Mouse (Mus musculus): ENCODE results near the gene Spsb2. TPM values are rescaled to one million over a fixed set of nuclear protein-coding genes. Genes with fewer than 3 reads are reported as not detected.
"Not testable (repeated sequence)": the region's sequence is repeated elsewhere in the genome, so short reads cannot be mapped to it uniquely, and the experiment has no call there.

Gene Spsb2
- polyA plus RNA-seq, 1 experiment from 2014 or later, result 8.7 TPM

GRCm38 (mm10) chr6:124790121-124790520 lies 18.3 kb upstream of the Spsb2 start:
- H3K27ac ChIP-seq (ENCODE audit: low read depth, low read length), result peak overlapping the region; percentile 24; the same call in 1 of the 2 replicates
- no peak overlapping the region for H3K9ac ChIP-seq (ENCODE audit: low read depth, low read length)
- WGBS, result 37% methylated on average over 4 of the region's 4 CpGs
- H3K4me1 ChIP-seq (ENCODE audit: control insufficient read depth, insufficient read depth, low read length), result no peaks in the 10 kb centered on the region
- no peak overlapping the region for H3K4me3 ChIP-seq (ENCODE audit: low read length)
- no peak overlapping the region for H3K4me2 ChIP-seq (replicated peaks; ENCODE audit: low read depth, low read length)
- peak; percentile 68 for ATAC-seq (ENCODE audit: low FRiP score, low TSS enrichment)
- no peaks in the 10 kb centered on the region for H3K9me3 ChIP-seq (ENCODE audit: control insufficient read depth, low read length)
- H3K36me3 ChIP-seq (ENCODE audit: control insufficient read depth, insufficient read depth, low read length), result no peaks in the 10 kb centered on the region
- H3K27me3 ChIP-seq (ENCODE audit: control insufficient read depth, insufficient read depth, low read length), result no peaks in the 10 kb centered on the region

DNA sequence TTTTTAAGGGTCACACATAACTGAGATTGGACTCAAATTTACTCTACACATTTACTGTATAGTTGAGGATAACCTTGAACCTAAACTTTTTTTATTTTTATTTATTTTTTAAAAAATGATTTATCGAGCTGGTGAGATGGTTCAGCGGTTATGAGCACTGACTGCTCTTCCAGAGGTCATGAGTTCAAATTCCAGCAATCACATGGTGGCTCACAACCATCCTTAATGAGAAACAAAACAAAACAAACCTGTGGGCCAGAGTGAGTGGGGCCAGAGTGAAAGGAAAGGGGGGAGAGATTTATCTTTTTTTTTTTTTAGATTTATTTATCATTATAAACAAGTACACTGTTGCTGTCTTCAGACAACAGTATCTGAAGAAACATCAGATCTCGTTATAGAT lies 16.6 kb upstream of the Spsb2 start:
- Histone ChIP-seq H3K27me3 (ENCODE audit: control insufficient read depth, insufficient read depth, low read length) (no peaks in the 10 kb centered on the region), H3K4me3 (ENCODE audit: low read length) (no peak overlapping the region), H3K4me1 (ENCODE audit: control insufficient read depth, insufficient read depth, low read length) (no peaks in the 10 kb centered on the region), H3K9me3 (ENCODE audit: control insufficient read depth, low read length) (no peaks in the 10 kb centered on the region), H3K9ac (ENCODE audit: low read depth, low read length) (no peak overlapping the region), H3K4me2 (replicated peaks; ENCODE audit: low read depth, low read length) (no peak overlapping the region), H3K27ac (ENCODE audit: low read depth, low read length) (no peak overlapping the region), H3K36me3 (ENCODE audit: control insufficient read depth, insufficient read depth, low read length) (no peaks in the 10 kb centered on the region)
- ATAC-seq (ENCODE audit: low FRiP score, low TSS enrichment), result no peak
- 72% methylated on average over 3 of the region's 3 CpGs for WGBS

- no peak overlapping the region for H3K4me2 ChIP-seq (replicated peaks; ENCODE audit: low read depth, low read length)
- 78% methylated on average over 4 of the region's 4 CpGs for WGBS
- H3K27ac ChIP-seq (ENCODE audit: low read depth, low read length), result peak overlapping the region; percentile 45; the same call in 1 of the 2 replicates
- H3K9me3 ChIP-seq (ENCODE audit: control insufficient read depth, low read length), result no peaks in the 10 kb centered on the region
- no peaks in the 10 kb centered on the region for H3K4me1 ChIP-seq (ENCODE audit: control insufficient read depth, insufficient read depth, low read length)
- H3K4me3 ChIP-seq (ENCODE audit: low read length), result no peak overlapping the region
- peak; percentile 46; the same call in 1 of the 2 replicates for ATAC-seq (ENCODE audit: low FRiP score, low TSS enrichment)
- H3K9ac ChIP-seq (ENCODE audit: low read depth, low read length), result no peak overlapping the region
- H3K27me3 ChIP-seq (ENCODE audit: control insufficient read depth, insufficient read depth, low read length), result no peaks in the 10 kb centered on the region
- no peaks in the 10 kb centered on the region for H3K36me3 ChIP-seq (ENCODE audit: control insufficient read depth, insufficient read depth, low read length)
Observed at GRCm38 (mm10) chr6:124795781-124796180, 12.7 kb upstream of the Spsb2 start.

GRCm38 (mm10) chr6:124796200-124796599 lies 12.3 kb upstream of the Spsb2 start:
- Histone ChIP-seq H3K27ac (ENCODE audit: low read depth, low read length) (peak overlapping the region; percentile 45; the same call in 1 of the 2 replicates), H3K4me3 (ENCODE audit: low read length) (no peak overlapping the region), H3K36me3 (ENCODE audit: control insufficient read depth, insufficient read depth, low read length) (no peaks in the 10 kb centered on the region), H3K9ac (ENCODE audit: low read depth, low read length) (no peak overlapping the region), H3K4me1 (ENCODE audit: control insufficient read depth, insufficient read depth, low read length) (no peaks in the 10 kb centered on the region), H3K27me3 (ENCODE audit: control insufficient read depth, insufficient read depth, low read length) (no peaks in the 10 kb centered on the region), H3K4me2 (replicated peaks; ENCODE audit: low read depth, low read length) (no peak overlapping the region), H3K9me3 (ENCODE audit: control insufficient read depth, low read length) (no peaks in the 10 kb centered on the region)
- 75% methylated on average over 2 of the region's 2 CpGs for WGBS
- peak; percentile 35; the same call in 1 of the 2 replicates for ATAC-seq (ENCODE audit: low FRiP score, low TSS enrichment)

GRCm38 (mm10) chr6:124802400-124802799 lies 6.1 kb upstream of the Spsb2 start:
- H3K36me3 ChIP-seq (ENCODE audit: control insufficient read depth, insufficient read depth, low read length); ATAC-seq (ENCODE audit: low FRiP score, low TSS enrichment); H3K9me3 ChIP-seq (ENCODE audit: control insufficient read depth, low read length); H3K27me3 ChIP-seq (ENCODE audit: control insufficient read depth, insufficient read depth, low read length); H3K27ac ChIP-seq (ENCODE audit: low read depth, low read length); H3K9ac ChIP-seq (ENCODE audit: low read depth, low read length); H3K4me1 ChIP-seq (ENCODE audit: control insufficient read depth, insufficient read depth, low read length): not testable (repeated sequence)
- H3K4me2 ChIP-seq (replicated peaks; ENCODE audit: low read depth, low read length), result peak overlapping the region; percentile 21; the same call in 1 of the 2 replicates
- peak overlapping the region; percentile 10; the same call in 1 of the 2 replicates for H3K4me3 ChIP-seq (ENCODE audit: low read length)
- 12% methylated on average over 6 of the region's 9 CpGs for WGBS

DNA sequence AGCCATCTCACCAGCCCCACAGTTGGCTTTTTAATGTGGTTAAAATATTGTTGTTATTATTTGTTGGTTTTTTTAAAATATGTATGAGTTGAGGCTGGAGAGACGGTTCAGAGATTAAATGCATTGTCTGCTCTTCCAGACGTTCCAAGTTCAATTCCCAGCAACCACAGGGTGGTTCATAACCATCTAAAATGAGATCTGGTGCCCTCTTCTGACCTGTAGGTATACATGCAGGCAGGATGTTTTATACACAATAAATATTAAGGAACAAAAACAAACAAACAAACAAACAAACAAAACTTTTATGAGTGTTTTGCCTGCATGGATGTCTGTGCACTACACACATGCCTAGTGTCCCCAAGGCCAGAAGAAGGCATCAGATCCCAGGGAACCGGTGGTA lies 5.4 kb upstream of the Spsb2 start:
- no peak overlapping the region for H3K9ac ChIP-seq (ENCODE audit: low read depth, low read length)
- H3K27me3 ChIP-seq (ENCODE audit: control insufficient read depth, insufficient read depth, low read length), result no peaks in the 10 kb centered on the region
- 82% methylated on average over 3 of the region's 3 CpGs for WGBS
- H3K9me3 ChIP-seq (ENCODE audit: control insufficient read depth, low read length), result no peaks in the 10 kb centered on the region
- no peaks in the 10 kb centered on the region for H3K36me3 ChIP-seq (ENCODE audit: control insufficient read depth, insufficient read depth, low read length)
- ATAC-seq (ENCODE audit: low FRiP score, low TSS enrichment), result no peak
- peaks cover 10% of the 10 kb centered on the region; the same call in 1 of the 2 replicates for H3K4me1 ChIP-seq (ENCODE audit: control insufficient read depth, insufficient read depth, low read length)
- H3K4me2 ChIP-seq (replicated peaks; ENCODE audit: low read depth, low read length), result no peak overlapping the region
- H3K27ac ChIP-seq (ENCODE audit: low read depth, low read length), result no peak overlapping the region
- no peak overlapping the region for H3K4me3 ChIP-seq (ENCODE audit: low read length)

- not testable (repeated sequence) for H3K9ac ChIP-seq (ENCODE audit: low read depth, low read length); H3K9me3 ChIP-seq (ENCODE audit: control insufficient read depth, low read length); H3K4me2 ChIP-seq (replicated peaks; ENCODE audit: low read depth, low read length); H3K36me3 ChIP-seq (ENCODE audit: control insufficient read depth, insufficient read depth, low read length); H3K4me3 ChIP-seq (ENCODE audit: low read length); H3K27ac ChIP-seq (ENCODE audit: low read depth, low read length); ATAC-seq (ENCODE audit: low FRiP score, low TSS enrichment); H3K27me3 ChIP-seq (ENCODE audit: control insufficient read depth, insufficient read depth, low read length)
- peaks cover 12% of the 10 kb centered on the region; the same call in 1 of the 2 replicates for H3K4me1 ChIP-seq (ENCODE audit: control insufficient read depth, insufficient read depth, low read length)
- 97% methylated on average over 4 of the region's 4 CpGs for WGBS
Observed at GRCm38 (mm10) chr6:124803691-124804090, 4.8 kb upstream of the Spsb2 start.

- H3K27ac ChIP-seq (ENCODE audit: low read depth, low read length), result no peak overlapping the region
- WGBS, result 87% methylated on average over 3 of the region's 3 CpGs
- H3K4me3 ChIP-seq (ENCODE audit: low read length), result no peak overlapping the region
- no peak overlapping the region for H3K4me2 ChIP-seq (replicated peaks; ENCODE audit: low read depth, low read length)
- H3K36me3 ChIP-seq (ENCODE audit: control insufficient read depth, insufficient read depth, low read length), result no peaks in the 10 kb centered on the region
- peaks cover 12% of the 10 kb centered on the region; the same call in 1 of the 2 replicates for H3K4me1 ChIP-seq (ENCODE audit: control insufficient read depth, insufficient read depth, low read length)
- no peak for ATAC-seq (ENCODE audit: low FRiP score, low TSS enrichment)
- no peaks in the 10 kb centered on the region for H3K27me3 ChIP-seq (ENCODE audit: control insufficient read depth, insufficient read depth, low read length)
- H3K9me3 ChIP-seq (ENCODE audit: control insufficient read depth, low read length), result no peaks in the 10 kb centered on the region
- no peak overlapping the region for H3K9ac ChIP-seq (ENCODE audit: low read depth, low read length)
Observed at GRCm38 (mm10) chr6:124804341-124804740, 4.1 kb upstream of the Spsb2 start.

DNA sequence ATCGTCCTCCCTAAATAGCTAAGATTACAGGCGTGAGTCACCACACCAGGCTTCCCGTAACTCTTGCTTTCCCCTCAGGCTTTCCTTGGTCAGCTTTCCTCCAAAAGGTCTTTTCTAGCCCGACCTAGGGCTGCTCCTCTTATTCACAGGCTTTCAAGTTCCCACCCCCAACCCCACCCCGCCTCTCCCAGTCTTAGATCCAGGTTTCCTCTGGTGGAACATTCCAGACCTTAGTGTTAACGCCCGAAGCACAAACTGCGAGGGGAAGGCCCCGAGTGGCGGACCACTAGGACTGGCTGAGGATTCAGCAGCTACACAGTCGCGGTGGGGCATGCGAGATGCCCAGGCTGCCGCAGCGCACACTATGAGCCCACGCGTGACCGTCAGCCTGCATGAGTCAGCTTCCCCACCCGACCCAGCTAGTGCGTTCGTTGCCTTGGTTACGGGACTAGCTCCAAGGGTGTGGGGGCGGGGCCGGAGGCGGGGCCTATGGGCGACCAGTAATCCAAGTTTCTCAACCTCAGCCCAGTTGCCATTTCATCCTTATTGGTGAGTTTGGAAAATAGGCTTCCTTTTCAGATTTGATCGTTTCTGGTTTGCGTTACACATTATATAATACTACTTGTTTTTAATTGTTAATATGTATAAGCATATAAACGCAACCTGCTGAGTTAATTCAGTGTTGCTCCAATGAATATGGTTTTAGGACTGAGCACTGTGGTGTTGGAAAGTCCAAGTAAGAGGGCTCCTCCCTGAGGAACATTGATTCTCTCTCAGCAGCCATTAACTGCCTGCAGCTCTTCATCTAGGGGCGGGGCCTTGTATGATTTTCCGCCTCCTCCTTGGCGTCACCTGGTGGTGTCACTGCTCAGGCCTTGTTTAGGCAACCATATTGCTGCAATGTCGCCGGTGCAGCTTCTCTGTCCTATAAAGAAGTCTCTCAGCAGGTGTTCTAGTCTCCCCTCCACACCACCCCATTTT lies 2.8 kb upstream of the Spsb2 start:
- Histone ChIP-seq H3K27me3 (ENCODE audit: control insufficient read depth, insufficient read depth, low read length) (no peaks in the 10 kb centered on the region), H3K9me3 (ENCODE audit: control insufficient read depth, low read length) (no peaks in the 10 kb centered on the region), H3K36me3 (ENCODE audit: control insufficient read depth, insufficient read depth, low read length) (peaks cover 8% of the 10 kb centered on the region; the same call in 1 of the 2 replicates), H3K4me3 (ENCODE audit: low read length) (peak overlapping the region; percentile 41), H3K4me1 (ENCODE audit: control insufficient read depth, insufficient read depth, low read length) (peaks cover 21% of the 10 kb centered on the region), H3K4me2 (replicated peaks; ENCODE audit: low read depth, low read length) (peak overlapping the region; percentile 57), H3K27ac (ENCODE audit: low read depth, low read length) (peak overlapping the region; percentile 89), H3K9ac (ENCODE audit: low read depth, low read length) (peak overlapping the region; percentile 47)
- ATAC-seq (ENCODE audit: low FRiP score, low TSS enrichment), result peak; percentile 76
- WGBS, result under 1% methylated on average over 34 of the region's 34 CpGs
